Mouse (Mus musculus) small intestine, adult 2 months (tissue): Measurements from ENCODE around the gene Hmmr. TPM values are rescaled to one million over a fixed set of nuclear protein-coding genes. Genes with fewer than 3 reads are reported as not detected.

ENCODE experiments used
- H3K27ac ChIP-seq: fragments of 200-500 bp; 2 replicates; pipeline ENCODE4 v1.5.1; 2012; ENCODE audit warnings: low read depth, low read length, control low read depth, inconsistent platforms; ENCODE audit not compliant: insufficient read depth
- H3K27me3 ChIP-seq: fragments of 200-500 bp; 2 replicates; pipeline ENCODE4 v1.6.1; 2012; ENCODE audit warnings: mild to moderate bottlenecking, moderate library complexity, low read length, inconsistent platforms; ENCODE audit not compliant: control insufficient read depth, insufficient read depth
- H3K36me3 ChIP-seq: fragments of 200-500 bp; 2 replicates; pipeline ENCODE4 v1.6.1; 2012; ENCODE audit warnings: mild to moderate bottlenecking, low read length, control low read depth, inconsistent platforms; ENCODE audit not compliant: control insufficient read depth, insufficient read depth
- H3K4me1 ChIP-seq: fragments of 200-500 bp; 2 replicates; pipeline ENCODE4 v1.6.1; 2012; ENCODE audit warnings: low read length, inconsistent platforms, mixed read lengths; ENCODE audit not compliant: control insufficient read depth, insufficient read depth, insufficient read length
- H3K4me3 ChIP-seq: fragments of 200-500 bp; 2 replicates; pipeline ENCODE4 v1.5.1; 2012; ENCODE audit warnings: low read depth, mild to moderate bottlenecking, control low read depth, inconsistent platforms, low read length, moderate library complexity
- CTCF ChIP-seq: fragments of 200-500 bp; IDR thresholded peaks from 2 replicates; pipeline ENCODE4 v1.5.1; 2012; ENCODE audit warnings: low read depth, mild to moderate bottlenecking, control low read depth, inconsistent platforms, low read length, moderate library complexity, mixed read lengths; ENCODE audit not compliant: insufficient replicate concordance, insufficient read length; ENCODE audit errors: extremely low read depth
- POLR2A ChIP-seq: fragments of 200-500 bp; IDR thresholded peaks from 2 replicates; pipeline ENCODE4 v1.6.1; 2012; ENCODE audit warnings: low read depth, mild to moderate bottlenecking, control low read depth, inconsistent platforms, low read length, moderate library complexity
- WGBS: fragments of 180-500 bp; shearing (Covaris S2); methylation state at CpG from one replicate; pipeline ENCODE4 v1.1.7; 2018; 5-methylcytosine and 5-hydroxymethylcytosine counted together
- polyA plus RNA-seq: library from polyadenylated mRNA; depleted of rRNA; stranded (reverse); fragments of >200 nt; gene quantifications from 2 replicates; pipeline ENCODE4 v1.2.3, GENCODE M21; 2012; rRNA removed

Hmmr gene
- polyA plus RNA-seq, 1 experiment, result 1.8 TPM

DNA sequence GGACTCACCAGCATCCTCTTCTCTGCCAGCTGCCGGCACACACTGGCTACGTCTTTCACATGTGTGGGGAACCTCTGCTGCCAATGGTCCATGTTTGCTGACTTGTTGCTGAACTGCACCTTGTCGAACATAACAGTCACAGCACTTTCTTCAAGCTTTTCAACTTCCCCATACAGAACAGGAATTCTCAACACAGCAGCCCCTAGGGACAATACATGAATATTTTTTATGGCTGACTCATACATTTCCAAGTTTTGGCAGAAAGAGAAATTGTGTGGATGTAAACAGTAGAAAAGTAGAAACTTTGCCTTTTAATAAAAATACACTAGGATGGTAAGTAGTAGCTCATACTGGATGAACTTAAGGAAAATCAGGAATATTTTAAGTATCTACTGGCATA lies 50.8 kb downstream of the Hmmr start:
- no peak overlapping the region for H3K4me3 ChIP-seq
- WGBS, result 90% methylated on average over 3 of the region's 3 CpGs
- no peaks in the 10 kb centered on the region for H3K27me3 ChIP-seq
- H3K4me1 ChIP-seq, result 0 out of 2 replicates have a peak, but pooled peaks cover 2% of the 10 kb centered on the region
- H3K27ac ChIP-seq, result no peak overlapping the region
- peaks cover 79% of the 10 kb centered on the region for H3K36me3 ChIP-seq
- TF ChIP-seq CTCF (no peak), POLR2A (no peak)

DNA sequence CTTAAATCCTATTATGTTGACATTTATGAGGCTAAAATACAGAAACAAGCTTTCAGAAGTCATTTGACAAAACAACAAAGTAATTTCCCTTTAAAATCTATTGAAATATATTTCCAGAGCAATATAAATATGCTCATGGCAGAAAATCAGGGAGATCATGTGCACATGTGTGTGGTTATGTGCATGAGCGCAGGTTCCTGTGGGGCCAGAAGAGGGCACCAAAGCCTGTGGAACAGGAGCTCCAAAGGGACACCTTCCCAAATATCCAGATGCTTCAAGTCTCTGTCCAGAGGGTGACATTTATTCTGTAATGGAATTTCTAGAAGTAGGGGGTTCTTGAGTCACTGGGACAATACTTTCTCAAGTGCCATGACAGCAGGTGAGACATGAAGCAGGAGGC lies 56.1 kb downstream of the Hmmr start:
- peaks cover 39% of the 10 kb centered on the region for H3K36me3 ChIP-seq
- H3K27ac ChIP-seq, result no peak overlapping the region
- no peak overlapping the region for H3K4me3 ChIP-seq
- TF ChIP-seq POLR2A, result no peak
- peak; percentile 40; the same call in 1 of the 2 replicates for TF ChIP-seq CTCF
- WGBS, result 97% methylated on average over 1 of the region's 1 CpGs
- no peaks in the 10 kb centered on the region for H3K4me1 ChIP-seq
- H3K27me3 ChIP-seq, result no peaks in the 10 kb centered on the region

DNA sequence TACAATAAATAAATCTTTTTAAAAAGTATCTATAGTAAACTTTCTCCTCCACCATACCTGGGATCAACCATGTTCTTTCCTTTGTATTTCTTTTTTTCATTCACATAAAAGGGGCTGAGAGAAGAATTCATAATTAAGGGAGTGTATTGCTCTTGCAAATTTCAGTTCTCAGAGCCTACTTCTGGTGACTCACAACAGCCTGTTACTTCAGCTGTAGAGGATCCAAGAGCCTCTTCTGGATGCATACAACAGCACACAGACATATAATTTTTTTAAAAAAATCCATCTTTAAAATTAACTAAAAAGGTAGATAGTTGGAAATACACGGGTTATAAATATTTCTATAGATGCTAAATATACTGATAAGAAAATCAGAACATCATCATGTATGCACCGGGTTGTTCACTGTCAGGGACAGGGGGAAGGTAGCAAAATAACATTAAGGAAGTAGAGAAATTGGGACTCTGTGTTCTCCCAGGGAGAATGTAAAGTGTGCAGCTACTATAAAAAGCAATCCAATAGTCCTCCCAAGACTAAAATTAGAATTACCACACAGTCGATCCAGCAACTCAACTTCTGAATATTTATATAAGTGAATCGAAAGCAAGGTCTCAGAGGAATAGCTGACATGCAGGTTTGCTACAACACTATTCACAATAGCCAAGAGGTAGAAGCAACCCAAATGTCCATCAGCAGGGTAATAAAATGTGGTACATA lies 58.0 kb downstream of the Hmmr start:
- TF ChIP-seq CTCF (no peak), POLR2A (no peak)
- Histone ChIP-seq H3K4me3 (no peak overlapping the region), H3K27me3 (no peaks in the 10 kb centered on the region), H3K27ac (no peak overlapping the region), H3K4me1 (no peaks in the 10 kb centered on the region), H3K36me3 (peaks cover 24% of the 10 kb centered on the region)
- WGBS, result 63% methylated on average over 4 of the region's 4 CpGs

Other genes starting within 250 kb of the Hmmr start
- gene Mat2b, start 38.2 kb downstream of the Hmmr start, polyA plus RNA-seq, result 10.3 and 22.3 TPM in 2 replicates
- gene Nudcd2, start 245 bp upstream of the Hmmr start, polyA plus RNA-seq, result 6.7 TPM in 2 replicates
- gene Ccng1, start 21.9 kb upstream of the Hmmr start, polyA plus RNA-seq, result 5.4 and 6.1 TPM in 2 replicates